Mouse (Mus musculus) hindbrain, postnatal 0 days (tissue): Measurements from ENCODE around the gene Wdr18. TPM values are rescaled to one million over a fixed set of nuclear protein-coding genes. Genes with fewer than 3 reads are reported as not detected.

Experiments
- ATAC-seq: fragments of 200-750 bp; cut with Nextera tagmentation; 2 replicates; pipeline ENCODE4 v1.8.0; 2017; ENCODE audit warnings: mild to moderate bottlenecking, moderate TSS enrichment, moderate library complexity
- DNase-seq: peaks from one replicate; pipeline ENCODE4 v3.0.0-alpha.2; 2015; ENCODE audit warnings: low spot score
- H3K27ac ChIP-seq: fragments of 300-500 bp; sonication (generic); 2 replicates; pipeline ENCODE4 v1.5.1; 2014; ENCODE audit warnings: mild to moderate bottlenecking
- H3K27me3 ChIP-seq: fragments of 300-500 bp; sonication (generic); 2 replicates; pipeline ENCODE4 v1.6.1; 2014; ENCODE audit warnings: low read length, mixed read lengths; ENCODE audit not compliant: insufficient read depth
- H3K36me3 ChIP-seq: fragments of 300-500 bp; sonication (generic); 2 replicates; pipeline ENCODE4 v1.6.1; 2014; ENCODE audit warnings: low read length, mixed read lengths; ENCODE audit not compliant: insufficient read depth
- H3K4me1 ChIP-seq: fragments of 300-500 bp; sonication (generic); 2 replicates; pipeline ENCODE4 v1.6.1; 2014; ENCODE audit warnings: antibody characterized with exemption, low read length, mixed read lengths; ENCODE audit not compliant: insufficient read depth
- H3K4me2 ChIP-seq: fragments of 300-500 bp; sonication (generic); 2 replicates; pipeline ENCODE4 v1.6.1; 2014; ENCODE audit warnings: low read depth, mild to moderate bottlenecking, low read length, moderate library complexity, mixed read lengths
- H3K4me3 ChIP-seq: fragments of 300-500 bp; sonication (generic); 2 replicates; pipeline ENCODE4 v1.5.1; 2014; ENCODE audit warnings: low read length
- H3K9ac ChIP-seq: fragments of 300-500 bp; sonication (generic); replicated peaks from 2 replicates; pipeline ENCODE4 v1.6.1; 2014; ENCODE audit warnings: mild to moderate bottlenecking, low read length, moderate library complexity, mixed read lengths
- H3K9me3 ChIP-seq: fragments of 300-500 bp; sonication (generic); 2 replicates; pipeline ENCODE4 v1.6.1; 2016; ENCODE audit warnings: low read length, mixed read lengths
- CTCF ChIP-seq: IDR thresholded peaks from 2 replicates; pipeline ENCODE4 v1.5.1; 2016; ENCODE audit warnings: antibody characterized with exemption, control low read depth, low read depth
- WGBS: fragments of 180-500 bp; shearing (Covaris S2); extraction: QIAGEN DNeasy Blood & Tissue Kit; methylation state at CpG from one replicate; pipeline ENCODE4 v1.1.7; 2014; 5-methylcytosine and 5-hydroxymethylcytosine counted together
- polyA plus RNA-seq: library from polyadenylated mRNA; unstranded; fragments of >200 nt; fragmentation: Nextera tagmentation; extraction: Ambion mirVana; gene quantifications from 2 replicates; pipeline ENCODE4 v1.2.1, GENCODE M21; 2015
- total RNA-seq: library from RNA; depleted of rRNA; stranded (reverse); fragments of >200 nt; gene quantifications from 2 replicates; pipeline ENCODE4 v1.2.3, GENCODE M21; 2014

The Wdr18 gene
- total and polyA plus RNA-seq, 2 experiments from 2014 or later = 74.6 to 109 TPM

DNA sequence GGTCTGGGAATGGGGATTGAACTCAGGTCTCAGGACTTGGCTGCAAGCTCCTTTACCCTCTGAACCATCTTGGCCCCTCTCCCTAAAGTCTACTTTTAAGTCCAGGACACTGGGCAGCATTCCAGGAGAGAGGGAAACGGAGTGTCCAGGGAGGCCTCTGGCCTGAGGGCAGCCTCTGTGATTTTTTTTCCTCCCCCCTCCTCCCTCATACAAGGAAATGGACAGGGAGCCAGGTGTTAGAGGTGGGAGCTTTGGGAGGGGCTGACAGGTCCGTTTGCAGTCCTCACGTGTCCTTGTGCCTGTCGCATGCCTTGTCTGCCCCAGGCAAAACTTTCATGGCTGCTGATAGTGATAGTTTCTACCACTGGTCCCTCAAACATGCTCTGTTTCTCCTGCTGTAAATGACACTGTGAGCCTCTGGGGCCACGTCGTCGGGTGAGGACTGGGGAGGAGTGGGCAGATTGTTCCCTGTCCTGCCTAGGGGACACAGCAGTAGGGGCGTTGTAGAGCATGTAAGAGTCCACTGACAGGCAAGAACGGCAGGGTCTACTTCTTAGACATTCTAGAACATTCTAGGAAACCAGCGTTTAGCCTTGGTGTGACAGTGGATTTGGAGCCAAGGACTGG is 23.6 kb upstream of the Wdr18 start:
- WGBS = 50% methylated on average over 10 of the region's 10 CpGs
- no peak overlapping the region for H3K4me2 ChIP-seq
- no peak overlapping the region; the same call in 1 of the 2 replicates for H3K27ac ChIP-seq
- no peak overlapping the region for H3K4me3 ChIP-seq
- H3K27me3 ChIP-seq = no peaks in the 10 kb centered on the region
- H3K9ac ChIP-seq = no peak overlapping the region
- no peaks in the 10 kb centered on the region for H3K36me3 ChIP-seq
- DNase-seq = no peak
- no peak for ATAC-seq
- peaks cover 10% of the 10 kb centered on the region for H3K4me1 ChIP-seq
- no peaks in the 10 kb centered on the region for H3K9me3 ChIP-seq
- no peak for TF ChIP-seq CTCF

DNA sequence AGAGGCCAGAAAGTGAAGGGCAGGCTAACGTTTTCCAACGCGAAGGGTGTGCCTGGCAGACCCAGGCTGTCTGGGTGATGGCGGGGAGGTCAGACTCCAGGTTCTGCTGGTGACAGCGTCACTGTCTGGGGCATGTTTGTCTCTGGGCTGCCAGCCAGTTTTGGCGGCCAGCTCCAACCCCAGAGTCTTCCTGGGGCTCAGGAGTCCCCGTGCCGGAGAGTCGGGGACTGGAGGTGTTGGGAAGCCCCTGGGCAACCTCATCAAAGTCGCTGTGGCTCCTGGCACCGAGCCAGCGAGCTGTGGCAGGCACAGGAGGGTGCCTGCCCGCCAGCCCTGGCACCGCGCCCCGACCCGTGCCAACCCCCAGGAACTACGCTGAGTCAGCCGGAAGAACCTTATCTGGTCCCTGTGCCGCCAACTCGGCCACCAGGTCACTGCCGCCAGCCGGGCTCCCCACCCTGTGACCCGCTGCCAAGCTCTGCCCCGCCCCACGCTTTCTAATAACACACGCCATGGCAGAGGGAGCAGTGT is 23.0 kb upstream of the Wdr18 start:
- H3K4me1 ChIP-seq = peaks cover 10% of the 10 kb centered on the region
- no peak overlapping the region for H3K4me3 ChIP-seq
- peak overlapping the region; percentile 39 for H3K4me2 ChIP-seq
- no peaks in the 10 kb centered on the region for H3K36me3 ChIP-seq
- no peaks in the 10 kb centered on the region for H3K27me3 ChIP-seq
- 31% methylated on average over 27 of the region's 27 CpGs for WGBS
- no peak for ATAC-seq
- no peak for TF ChIP-seq CTCF
- peak; percentile 42 for DNase-seq
- 0 out of 2 replicates have a peak overlapping the region, but pooled peaks have one; percentile 22 for H3K9ac ChIP-seq
- no peaks in the 10 kb centered on the region for H3K9me3 ChIP-seq
- no peak overlapping the region; the same call in 1 of the 2 replicates for H3K27ac ChIP-seq

DNA sequence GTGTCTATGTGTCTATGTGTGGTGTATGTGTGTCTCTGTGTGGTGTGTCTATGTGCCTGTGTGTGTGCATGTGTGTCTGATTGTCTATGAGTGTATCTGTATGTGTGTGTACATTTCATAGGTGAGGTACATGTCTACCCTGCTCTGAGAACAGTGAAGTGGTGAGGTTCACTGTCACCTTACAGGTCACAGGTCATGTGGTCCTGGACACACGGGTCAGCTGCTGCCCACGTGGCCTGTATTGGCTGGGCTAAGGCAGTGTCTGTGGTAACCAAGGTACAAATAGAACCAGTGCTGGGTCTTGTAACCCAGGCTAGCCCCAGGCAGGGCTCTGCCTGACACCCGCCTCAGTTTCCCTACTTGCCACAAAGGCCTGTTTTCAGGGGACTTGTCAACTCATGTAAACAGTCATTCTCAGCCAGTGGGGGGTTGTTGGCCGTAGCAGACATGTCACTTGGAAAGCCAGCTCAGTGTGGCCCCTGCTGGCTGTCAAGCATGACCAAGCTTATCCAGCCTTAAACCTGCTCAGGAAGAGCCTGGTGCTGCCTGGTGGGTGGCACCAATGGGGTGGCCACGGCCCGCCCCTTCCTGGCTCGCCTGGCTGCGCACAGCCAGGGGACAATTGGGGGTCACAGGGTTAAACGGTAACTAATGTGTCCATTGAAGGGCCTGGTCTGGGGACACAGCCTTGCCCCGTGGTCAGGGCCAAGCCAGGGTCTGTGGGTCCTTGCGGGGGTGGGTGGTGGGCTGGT is 22.0 kb upstream of the Wdr18 start:
- no peak for DNase-seq
- Histone ChIP-seq H3K9ac (no peak overlapping the region), H3K4me3 (no peak overlapping the region), H3K27me3 (no peaks in the 10 kb centered on the region), H3K4me1 (peaks cover 5% of the 10 kb centered on the region), H3K27ac (no peak overlapping the region), H3K36me3 (no peaks in the 10 kb centered on the region), H3K4me2 (no peak overlapping the region), H3K9me3 (no peaks in the 10 kb centered on the region)
- WGBS = 39% methylated on average over 11 of the region's 11 CpGs
- ATAC-seq = no peak
- TF ChIP-seq CTCF = no peak

DNA sequence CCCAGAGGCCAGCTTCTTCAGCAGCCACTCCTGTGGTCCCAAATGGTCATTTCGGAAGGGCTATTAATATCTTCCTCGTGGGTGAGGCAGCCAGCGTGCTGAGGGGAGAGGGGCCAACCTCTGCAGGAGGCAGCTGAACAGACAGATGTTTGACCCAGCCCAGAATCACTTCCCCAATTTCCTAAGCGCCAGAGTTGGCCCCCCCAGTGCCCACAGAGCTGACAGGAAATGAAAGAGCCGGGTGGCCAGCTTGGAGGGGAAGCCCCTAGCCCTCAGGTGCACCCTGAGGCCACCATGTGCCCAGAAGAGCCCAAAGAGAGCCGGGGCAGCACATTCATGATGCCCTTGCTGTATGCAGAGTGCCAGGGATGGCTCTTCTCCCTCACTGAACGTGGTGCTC is 19.2 kb upstream of the Wdr18 start:
- Histone ChIP-seq H3K36me3 (no peaks in the 10 kb centered on the region), H3K4me1 (peaks cover 4% of the 10 kb centered on the region), H3K4me2 (no peak overlapping the region), H3K9ac (no peak overlapping the region), H3K4me3 (no peak overlapping the region), H3K27ac (no peak overlapping the region), H3K27me3 (no peaks in the 10 kb centered on the region), H3K9me3 (no peaks in the 10 kb centered on the region)
- ATAC-seq = no peak
- no peak for DNase-seq
- TF ChIP-seq CTCF = no peak
- WGBS = 72% methylated on average over 7 of the region's 7 CpGs

DNA sequence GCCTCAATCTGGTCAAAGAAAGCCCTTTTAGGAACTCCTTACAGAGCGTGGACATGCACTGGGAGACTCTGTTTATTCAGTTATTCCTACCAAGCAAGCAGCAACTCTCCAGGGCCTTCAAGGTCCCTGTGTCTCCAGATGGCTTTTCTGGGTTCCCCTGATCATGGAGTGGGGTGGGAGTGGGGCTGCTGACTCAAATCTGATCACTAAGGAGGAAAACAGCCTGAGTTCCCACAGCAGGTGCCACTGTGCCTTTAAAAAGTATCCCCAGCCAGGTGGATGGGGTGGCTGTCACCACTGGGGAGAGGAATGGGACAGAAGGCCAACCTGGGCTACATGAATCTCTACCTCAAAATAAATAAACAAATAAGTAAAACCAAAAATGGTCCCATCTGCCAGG is 17.0 kb upstream of the Wdr18 start:
- H3K4me1 ChIP-seq = no peaks in the 10 kb centered on the region
- DNase-seq (no peak), ATAC-seq (no peak)
- WGBS = 93% methylated on average over 1 of the region's 1 CpGs
- no peak for TF ChIP-seq CTCF
- H3K9ac ChIP-seq = no peak overlapping the region
- H3K9me3 ChIP-seq = no peaks in the 10 kb centered on the region
- H3K4me3 ChIP-seq = no peak overlapping the region
- no peak overlapping the region for H3K27ac ChIP-seq
- no peaks in the 10 kb centered on the region for H3K36me3 ChIP-seq
- H3K27me3 ChIP-seq = no peaks in the 10 kb centered on the region
- H3K4me2 ChIP-seq = no peak overlapping the region

DNA sequence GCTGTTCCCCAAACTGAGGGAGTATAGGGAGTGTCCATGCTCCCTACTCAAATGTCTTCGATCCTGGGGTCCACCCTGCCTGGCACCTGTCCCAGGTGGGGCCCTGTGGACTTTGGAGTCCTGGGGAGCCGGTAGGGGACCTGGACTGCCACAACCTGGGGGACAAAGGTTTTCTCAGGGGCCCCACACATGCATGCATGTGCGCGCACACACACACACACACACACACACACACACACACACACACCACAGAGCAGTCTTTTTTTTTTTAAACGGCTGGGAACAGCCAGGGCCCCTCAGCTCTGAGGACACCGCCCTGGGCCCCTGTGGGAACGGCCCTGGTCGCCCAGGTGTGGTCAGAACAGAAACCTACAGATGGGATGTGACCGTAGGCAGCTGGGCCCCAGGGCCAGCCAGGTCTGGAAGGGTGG is 16.5 kb upstream of the Wdr18 start:
- Histone ChIP-seq H3K36me3 (no peaks in the 10 kb centered on the region), H3K4me1 (no peaks in the 10 kb centered on the region), H3K9me3 (no peaks in the 10 kb centered on the region), H3K27me3 (no peaks in the 10 kb centered on the region), H3K4me3 (no peak overlapping the region), H3K4me2 (no peak overlapping the region), H3K27ac (no peak overlapping the region), H3K9ac (no peak overlapping the region)
- DNase-seq (no peak), ATAC-seq (no peak)
- TF ChIP-seq CTCF = no peak
- 74% methylated on average over 9 of the region's 9 CpGs for WGBS
